Mouse (Mus musculus) left cerebral cortex, postnatal 10 days (tissue): ENCODE data around the gene Gm45208. TPM values are rescaled to one million over a fixed set of nuclear protein-coding genes. Genes with fewer than 3 reads are reported as not detected.
A peak's percentile ranks its signal among the peaks of the same experiment; 100 is the strongest.
"Not testable (repeated sequence)": the region's sequence is repeated elsewhere in the genome, so short reads cannot be mapped to it uniquely, and the experiment has no call there.

Source experiments
- DNase-seq, 2 experiments: peaks; one replicate each; pipeline ENCODE4 v3.0.0; 2021 to 2022; ENCODE audit warnings: low spot score in 2 of 2, mixed read lengths in 1 of 2; ENCODE audit errors: extremely low spot score in 1 of 2
- intact Hi-C: fragments of 180-260 bp; cut with DNase I; formaldehyde crosslinking; loops from one replicate; pipeline ENCODE4 v1.15.1; 2025
- total RNA-seq, 2 experiments: library from RNA; stranded (reverse); gene quantifications; 2 replicates each; pipeline ENCODE4 v1.2.3; 2021

The Gm45208 gene
- total RNA-seq, 2 experiments from 2014 or later = 0.69 TPM; not detected in 1

DNA sequence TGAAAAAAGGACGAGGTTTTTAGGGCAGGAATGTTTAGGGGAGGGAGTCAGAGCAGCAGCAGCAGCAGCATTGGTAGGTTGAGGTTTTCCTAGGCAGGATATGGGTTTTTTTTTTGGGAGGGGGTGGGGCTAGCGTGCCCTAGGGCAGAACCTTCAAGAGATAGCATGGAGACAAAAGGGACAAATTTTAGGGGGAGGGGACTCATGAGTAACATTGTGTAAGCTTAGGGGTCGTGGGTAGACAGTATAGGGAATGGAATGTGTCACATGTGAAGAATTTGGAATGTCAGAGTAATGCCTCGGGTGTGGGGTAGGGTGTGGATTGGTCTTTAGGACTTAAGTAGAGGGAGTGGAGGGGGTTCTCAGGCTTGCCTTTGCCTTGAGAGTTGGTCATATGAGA, 646 bp downstream of the Gm45208 start:
- intact Hi-C loops = no loop called here

DNA sequence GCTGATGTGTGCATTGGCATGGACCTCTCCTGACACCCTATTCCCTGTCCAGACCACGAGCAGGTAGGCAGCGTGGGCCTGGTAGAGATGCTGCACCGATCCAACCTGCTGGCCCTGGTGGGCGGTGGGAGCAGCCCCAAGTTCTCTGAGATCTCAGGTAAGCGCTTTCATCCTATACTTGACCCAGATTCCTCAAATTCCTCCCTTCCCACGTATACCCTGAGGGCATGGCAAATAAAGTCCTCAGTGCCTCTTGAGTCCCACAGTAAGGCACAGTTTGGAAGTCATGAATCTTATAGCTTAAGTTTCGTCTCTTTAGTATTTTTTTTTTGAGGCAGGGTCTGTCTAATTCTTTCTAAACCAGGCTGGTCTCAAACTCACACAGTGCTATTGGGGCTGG, 2.1 kb downstream of the Gm45208 start:
- no peak for DNase-seq
- intact Hi-C loops = no loop called here

More for the DNA sequence above, 646 bp downstream of the Gm45208 start:
- no peak for DNase-seq

DNA sequence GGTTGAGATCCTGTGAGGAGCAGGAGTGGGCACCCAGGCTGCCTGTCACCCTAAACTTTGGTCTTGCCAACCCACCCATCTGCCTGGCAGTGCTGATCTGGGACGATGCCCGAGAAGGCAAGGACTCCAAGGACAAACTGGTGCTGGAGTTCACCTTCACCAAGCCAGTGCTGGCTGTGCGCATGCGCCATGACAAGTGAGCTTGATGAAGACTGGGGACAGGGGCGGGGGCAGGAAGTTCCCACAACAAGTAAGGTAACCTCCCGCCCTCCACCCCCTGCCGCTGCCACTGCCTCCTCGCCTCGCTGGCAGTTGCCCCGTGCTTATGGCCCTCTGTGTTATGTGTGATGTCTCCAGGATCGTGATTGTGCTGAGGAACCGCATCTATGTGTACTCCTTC, 3.8 kb downstream of the Gm45208 start:
- DNase-seq = peak in 1 of 2 experiments; percentile 14
- intact Hi-C loops = no loop called here

DNA sequence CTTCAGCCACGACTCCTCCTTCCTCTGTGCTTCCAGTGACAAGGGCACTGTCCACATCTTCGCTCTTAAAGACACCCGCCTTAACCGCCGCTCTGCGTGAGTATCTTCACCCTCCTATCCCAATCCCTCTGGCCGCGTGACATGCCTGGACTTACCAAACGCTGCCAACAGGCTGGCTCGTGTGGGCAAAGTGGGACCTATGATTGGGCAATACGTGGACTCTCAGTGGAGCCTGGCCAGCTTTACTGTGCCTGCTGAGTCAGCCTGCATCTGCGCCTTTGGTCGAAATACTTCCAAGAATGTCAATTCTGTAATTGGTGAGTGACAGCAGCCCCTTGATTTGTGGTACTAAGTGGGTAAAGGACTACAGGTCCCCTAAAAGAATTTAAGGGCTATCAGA, 5.1 kb downstream of the Gm45208 start:
- intact Hi-C loops = no loop called here
- no peak for DNase-seq

DNA sequence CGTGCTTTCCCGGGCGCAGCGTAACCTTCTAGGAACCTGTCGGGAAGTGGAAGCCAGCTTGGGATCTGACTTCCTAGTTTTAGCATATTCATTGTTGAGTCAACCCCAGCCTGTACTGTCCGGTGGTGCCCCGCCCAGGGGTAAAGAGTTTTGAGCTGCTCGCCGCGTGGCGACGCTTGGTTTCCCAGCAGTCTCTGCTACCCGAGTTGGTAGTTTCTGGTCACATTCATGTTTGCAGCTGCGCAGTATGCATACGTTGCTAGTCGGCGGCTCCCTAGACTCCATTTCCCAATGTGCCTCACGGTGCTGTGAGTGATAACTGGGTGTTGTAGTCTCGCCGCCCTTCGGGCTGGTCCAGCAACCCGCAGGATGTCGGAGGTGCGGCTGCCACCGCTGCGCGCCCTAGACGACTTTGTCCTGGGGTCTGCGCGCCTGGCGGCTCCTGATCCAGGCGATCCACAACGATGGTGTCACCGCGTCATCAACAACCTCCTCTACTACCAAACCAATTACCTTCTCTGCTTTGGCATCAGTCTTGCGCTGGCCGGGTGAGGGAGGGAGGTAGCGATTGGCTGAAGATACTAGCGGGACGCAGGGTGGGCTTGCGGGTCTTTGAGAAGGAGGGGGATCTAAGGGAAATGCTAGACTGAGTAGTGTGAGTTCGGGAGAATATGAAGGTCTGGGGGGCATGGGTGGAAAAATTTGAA, 6.3 kb downstream of the Gm45208 start, which contains the start of gene Praf2:
TSS of gene Praf2 (plus strand) at position 225 of the 707 bp plus-strand sequence.
- intact Hi-C loops = no loop called here
- DNase-seq = peak; percentile 77 to 83

DNA sequence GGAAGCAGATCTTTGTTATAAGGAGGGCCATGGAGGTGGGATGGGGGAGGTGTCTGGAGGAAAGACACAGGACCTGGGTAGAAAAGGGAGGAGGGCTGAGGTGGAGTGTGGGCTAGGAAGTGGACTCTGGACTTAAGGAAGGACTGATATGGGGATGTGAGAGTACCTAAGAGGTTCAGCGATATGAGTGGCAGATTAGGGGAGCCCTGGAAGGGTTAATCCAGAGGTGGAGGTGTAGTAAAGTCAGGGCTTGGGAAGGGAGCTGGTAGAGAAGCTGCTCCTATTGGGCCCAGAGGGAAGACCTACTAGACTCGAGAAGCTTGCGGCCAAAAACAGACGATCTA, 6.8 kb downstream of the Gm45208 start:
- intact Hi-C loops = no loop called here
- DNase-seq = no peak

DNA sequence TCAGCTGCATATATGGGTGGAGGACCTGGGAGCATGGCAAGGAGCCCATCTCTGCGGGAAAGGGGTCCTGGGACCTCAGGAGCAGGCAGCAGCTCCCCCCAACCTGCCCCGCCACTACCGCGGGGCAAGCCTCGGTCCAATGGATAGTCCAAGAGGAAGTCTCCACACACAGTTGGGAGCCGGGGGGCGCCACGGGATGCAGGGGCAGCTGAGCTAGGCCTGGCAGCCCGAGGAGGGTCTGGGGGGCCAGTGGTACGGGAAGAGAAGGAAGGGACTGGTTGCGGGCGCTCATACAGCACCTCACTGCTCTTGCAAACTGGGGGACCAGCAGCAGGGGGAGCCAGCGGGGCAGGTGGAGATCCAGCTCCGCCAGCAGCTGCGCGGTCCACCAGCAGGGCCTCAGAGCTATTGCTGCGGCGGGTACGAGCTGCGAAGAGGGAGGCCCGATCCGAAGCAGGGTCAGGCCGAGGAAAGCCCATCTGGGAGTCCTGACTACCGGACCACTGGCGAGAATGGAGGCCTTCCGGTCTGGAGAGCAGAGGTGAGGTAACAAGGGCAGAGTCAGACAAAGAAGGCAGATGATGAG, 11.6 kb downstream of the Gm45208 start:
- DNase-seq = peak in 1 of 2 experiments; percentile 84
- intact Hi-C loops = no loop called here

DNA sequence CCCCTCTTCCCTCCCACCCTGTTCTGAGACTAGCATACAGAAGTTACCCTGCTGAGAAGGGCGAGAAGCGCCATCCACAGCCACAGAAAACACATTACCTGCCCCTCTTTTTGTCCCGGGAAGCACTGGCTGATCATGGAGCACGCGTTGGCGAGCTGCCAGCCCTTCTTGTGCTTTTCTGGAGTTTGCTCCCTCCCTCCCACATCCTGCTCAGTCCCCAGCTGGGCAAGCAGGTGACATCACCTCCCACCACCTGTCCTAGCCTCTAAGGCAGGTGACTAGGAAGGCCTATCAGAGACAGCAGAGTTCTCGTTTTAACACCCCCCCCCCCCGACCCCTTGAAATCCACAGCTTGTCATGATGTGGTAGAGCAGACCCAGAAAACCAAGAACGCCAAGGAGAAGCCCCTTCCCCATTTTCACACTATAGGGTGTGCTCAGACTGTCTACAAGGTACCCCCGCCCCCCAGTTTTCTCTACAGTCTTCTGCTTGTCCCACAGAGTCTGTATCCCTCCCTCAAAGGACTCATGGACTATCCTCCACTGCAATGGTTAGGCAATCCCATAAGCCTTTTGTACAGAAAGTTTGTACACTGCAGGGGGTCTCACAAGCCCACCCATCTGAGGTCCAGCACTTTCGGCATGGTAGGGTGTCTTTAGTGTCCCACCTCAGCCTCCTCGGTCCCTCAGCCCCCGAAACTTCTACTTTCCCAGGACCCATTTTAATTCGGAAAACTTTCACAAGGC, 17.5 kb downstream of the Gm45208 start:
- intact Hi-C loops = no loop called here
- DNase-seq = peak in 1 of 2 experiments; percentile 41

DNA sequence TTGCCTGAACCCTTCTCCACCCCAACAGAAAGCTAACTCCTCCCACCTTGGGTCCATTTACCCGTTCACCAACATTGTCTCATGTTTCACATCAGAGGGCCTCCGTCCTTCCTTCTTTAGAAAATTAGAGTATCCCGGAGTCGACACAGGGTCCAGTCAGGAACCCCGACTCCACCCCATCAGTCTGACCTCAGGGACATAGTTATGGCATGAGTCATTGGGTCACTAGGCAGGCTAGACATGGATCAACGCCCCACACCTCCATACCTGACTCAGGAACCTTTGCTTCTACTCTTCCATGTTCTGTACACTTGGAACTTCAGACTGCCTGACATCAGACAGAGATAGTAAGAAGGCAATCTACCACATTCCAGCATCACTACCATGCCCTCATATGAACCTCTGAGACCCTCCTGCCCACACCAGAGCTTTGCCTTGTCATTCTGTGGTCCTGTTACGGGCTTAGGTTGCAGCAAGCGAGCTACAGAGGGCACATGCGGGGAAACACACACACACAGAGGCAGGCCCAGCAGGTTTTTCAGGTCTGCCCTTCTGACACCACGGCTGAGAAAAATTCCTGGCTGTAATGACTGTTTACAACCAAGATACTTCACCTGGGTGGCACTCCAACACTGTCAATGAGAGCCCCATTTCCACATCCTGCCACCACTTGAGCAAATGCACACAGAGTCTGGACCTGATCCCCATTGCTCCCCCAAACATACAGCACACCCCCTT, 18.2 kb downstream of the Gm45208 start:
- intact Hi-C loops = no loop called here
- DNase-seq = no peak

DNA sequence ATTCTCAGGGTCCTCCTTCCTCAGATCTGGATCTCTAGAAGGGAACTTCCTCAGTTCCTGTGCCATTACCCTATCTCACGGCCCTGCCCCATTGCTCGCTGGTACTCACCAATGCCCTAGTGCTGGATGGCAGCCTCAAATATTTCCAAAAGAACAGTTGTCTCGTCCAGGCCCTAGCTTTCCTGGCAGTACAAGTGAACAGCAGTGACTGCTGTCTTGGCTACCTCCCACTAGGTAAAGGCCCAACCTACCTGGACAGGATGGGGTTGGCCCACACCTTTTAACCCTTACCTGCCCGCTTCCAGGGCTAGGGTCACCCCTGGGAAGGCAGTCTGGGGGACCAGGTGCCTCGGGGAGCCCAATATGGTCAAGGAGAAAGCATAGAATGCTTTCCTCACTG, 19.1 kb downstream of the Gm45208 start:
- no peak for DNase-seq
- intact Hi-C loops = no loop called here

DNA sequence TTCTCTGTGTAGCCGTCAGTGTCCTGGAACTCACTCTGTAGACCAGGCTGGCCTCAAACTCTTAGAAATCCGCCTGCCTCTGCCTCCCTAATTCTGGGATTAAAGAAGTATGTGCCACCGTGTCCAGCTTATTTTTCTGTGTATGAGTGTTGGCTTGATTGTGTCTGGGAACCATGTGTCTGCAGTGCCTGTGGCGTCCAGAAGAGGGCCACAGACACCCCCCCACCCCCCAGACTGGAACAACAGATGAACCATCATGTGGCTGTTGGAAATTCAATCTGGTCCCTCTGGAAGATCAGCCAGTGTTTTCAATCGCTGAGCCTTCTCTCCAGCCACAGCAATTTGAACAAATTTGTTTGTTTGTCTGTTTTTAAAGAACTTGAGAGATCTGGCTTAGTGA, 21.4 kb downstream of the Gm45208 start:
- intact Hi-C loops = no loop called here
- DNase-seq = no peak

DNA sequence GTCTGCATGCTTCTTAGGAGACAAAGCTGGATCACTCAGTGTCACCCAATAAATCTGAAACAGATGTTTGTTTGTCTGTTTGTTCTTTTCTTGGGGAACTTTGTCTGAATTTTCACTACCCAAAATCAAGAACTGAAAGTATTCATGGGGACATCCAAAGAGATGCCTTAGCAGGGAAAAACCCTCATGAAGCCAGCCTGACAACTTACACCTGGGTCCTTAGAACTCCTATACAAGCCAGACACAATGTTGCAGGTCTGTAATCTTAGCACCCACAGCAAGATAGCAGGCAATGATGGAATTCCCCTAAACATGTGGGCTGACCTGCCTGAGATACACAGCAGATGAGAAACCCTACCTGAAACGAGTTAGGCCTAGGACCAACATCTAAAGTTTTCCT, 22.9 kb downstream of the Gm45208 start:
- intact Hi-C loops = no loop called here
- DNase-seq = no peak

DNA sequence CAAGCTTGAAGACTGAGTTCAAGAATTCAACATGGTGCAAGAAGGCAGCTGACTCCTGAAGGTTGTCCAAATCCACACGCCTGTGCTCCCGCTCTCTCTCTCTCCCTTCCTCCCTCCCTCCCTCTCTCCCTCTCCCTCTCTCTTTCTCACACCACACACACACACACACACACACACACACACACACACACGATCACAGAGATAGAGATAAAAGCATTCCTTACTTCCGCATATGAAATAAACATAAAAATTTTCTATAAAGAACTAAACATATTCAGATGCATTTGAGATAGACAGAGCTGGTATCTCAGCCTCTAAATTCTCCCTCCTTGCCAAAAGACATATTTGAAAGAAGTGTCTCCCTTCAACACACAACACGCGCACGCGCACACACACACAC, 23.4 kb downstream of the Gm45208 start:
- intact Hi-C loops = no loop called here
- no peak for DNase-seq

DNA sequence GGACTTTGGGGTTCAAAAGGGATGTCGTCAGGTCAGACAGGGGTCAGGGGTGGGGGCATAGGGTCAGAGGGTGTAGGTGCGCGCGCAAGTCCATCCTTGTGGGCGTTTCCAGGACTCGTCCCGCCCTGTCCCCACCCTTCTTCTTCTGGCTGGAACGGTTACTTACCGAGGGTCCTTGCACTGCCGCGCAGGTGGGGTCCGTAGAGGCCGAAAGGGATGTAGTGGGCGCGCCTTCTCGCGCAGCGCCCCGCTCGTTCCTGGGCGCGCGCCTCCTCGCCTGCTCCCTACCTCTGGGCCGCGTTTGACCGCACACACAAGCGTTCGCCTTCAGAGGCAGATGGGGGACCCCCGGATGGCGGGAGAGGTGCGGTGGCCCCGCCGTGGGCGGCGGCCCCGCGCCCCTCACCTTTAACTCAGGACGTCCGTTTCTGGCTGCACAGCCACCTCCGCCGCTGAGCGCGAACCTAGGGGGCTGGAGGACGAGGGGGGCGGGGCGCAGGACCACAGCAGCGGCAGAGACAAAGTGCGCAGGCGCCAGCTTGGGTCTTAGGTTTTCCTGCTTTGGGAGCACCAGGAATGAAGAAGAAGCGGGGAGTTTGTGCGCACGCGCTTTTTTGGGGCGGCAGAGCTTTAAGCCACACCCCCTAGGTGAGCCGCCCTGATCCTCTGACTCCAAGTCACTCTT, 28.5 kb downstream of the Gm45208 start, which contains the start of gene Ccdc120:
TSS of gene Ccdc120 (minus strand) at position 474 of the 685 bp plus-strand sequence.
- intact Hi-C loops = no loop called here
- DNase-seq = peak; percentile 64 to 80

DNA sequence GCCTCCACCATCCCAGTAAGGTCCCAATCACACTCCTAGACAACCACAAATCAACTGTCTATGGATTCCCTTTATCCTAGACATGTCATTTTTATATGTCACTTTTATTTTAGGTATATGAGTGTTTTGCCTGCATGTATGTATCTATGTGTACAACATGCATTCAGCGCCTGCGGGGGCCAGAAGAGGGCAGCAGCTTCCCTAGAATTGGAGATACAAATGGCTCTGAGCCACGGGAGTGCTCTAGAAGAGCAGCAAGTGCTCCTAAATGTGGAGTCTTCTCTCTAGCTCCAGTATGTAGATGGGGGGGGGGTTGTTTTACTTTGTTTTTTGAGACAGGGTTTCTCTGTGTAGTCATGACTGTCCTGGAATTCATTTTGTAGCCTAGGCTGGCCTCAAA, 31.6 kb downstream of the Gm45208 start:
- DNase-seq, intact Hi-C loops: not testable (repeated sequence)

DNA sequence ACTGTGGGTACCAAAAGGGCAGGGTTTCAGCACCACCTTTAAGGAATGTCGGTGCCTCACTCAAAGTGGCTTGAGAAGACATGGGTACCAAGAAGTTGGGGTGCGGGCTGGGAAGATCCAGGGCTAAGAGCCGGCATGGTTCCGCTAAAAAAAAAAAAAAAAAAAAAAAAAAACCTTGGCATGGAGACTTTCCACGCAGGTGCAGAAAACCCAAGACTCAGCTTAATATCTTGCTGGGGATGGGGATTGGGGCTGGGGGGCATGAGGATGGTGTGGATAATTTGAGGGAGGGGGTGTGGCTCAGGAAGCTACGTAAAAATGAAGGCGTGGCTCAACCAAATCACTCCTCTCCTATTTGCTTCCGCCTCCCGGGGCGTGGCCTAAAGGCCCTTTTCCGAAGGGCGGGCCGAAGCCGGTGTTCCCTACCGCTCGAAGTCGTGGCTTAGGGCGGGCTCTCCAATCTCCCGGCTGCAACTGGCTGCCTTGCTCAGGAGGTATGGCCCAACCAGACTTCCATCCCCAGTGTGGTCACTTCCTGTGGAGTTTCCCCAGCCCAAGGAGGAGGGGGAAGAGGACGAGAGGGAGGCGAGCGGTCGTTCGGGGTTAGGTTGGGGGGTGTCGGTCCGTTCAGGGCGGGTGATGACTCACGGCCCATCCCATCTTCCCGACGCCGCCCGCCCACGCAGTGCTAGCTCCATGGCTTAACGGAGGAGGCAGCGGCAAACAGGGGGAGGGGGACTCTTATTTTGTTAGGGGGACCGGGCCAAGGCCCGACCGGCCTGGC, 40.3 kb downstream of the Gm45208 start, which contains the start of gene Tfe3:
TSS of gene Tfe3 (plus strand) at position 424 of the 784 bp plus-strand sequence.
- intact Hi-C loops = no loop called here
- DNase-seq = peak; percentile 88 to 96

DNA sequence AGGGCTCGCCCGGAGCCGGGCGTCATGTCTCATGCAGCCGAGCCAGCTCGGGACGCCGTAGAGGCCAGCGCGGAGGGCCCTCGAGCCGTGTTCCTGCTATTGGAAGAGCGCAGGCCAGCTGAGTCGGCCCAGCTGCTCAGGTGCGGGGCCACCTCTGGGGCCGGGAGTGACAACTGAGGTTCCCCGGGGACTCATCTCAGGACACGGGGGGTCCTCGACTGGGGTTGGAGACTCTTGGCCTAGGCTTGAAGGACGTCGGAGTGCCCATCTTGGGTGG, 40.8 kb downstream of the Gm45208 start:
- intact Hi-C loops = no loop called here
- no peak for DNase-seq
